Mouse (Mus musculus) T-cell, adult 2 months (primary cell): ENCODE data around the gene Fthl17a.
A peak's percentile ranks its signal among the peaks of the same experiment; 100 is the strongest.

Source experiments
- DNase-seq: peaks from one replicate; pipeline ENCODE4 v3.0.0; 2022; ENCODE audit warnings: low spot score

Gene Fthl17a

GRCm38 (mm10) chrX:85249379-85249778 lies at the start of gene Fthl17a:
TSS of gene Fthl17a (plus strand) at chrX:85249679.
- DNase-seq, result no peak

- DNase-seq, result no peak
Observed at GRCm38 (mm10) chrX:85207001-85207400, 42.5 kb upstream of the Fthl17a start.

- peak; percentile 38 for DNase-seq
Observed at GRCm38 (mm10) chrX:85226883-85227282, 22.6 kb upstream of the Fthl17a start.

GRCm38 (mm10) chrX:85271821-85272220 lies 22.3 kb downstream of the Fthl17a start:
- DNase-seq, result no peak

GRCm38 (mm10) chrX:85272296-85272695 lies 22.8 kb downstream of the Fthl17a start:
- DNase-seq, result no peak

- no peak for DNase-seq
Observed at GRCm38 (mm10) chrX:85289846-85290245, 40.4 kb downstream of the Fthl17a start.

- no peak for DNase-seq
Observed at GRCm38 (mm10) chrX:85292781-85293180, 43.3 kb downstream of the Fthl17a start.

- peak; percentile 2 for DNase-seq
Observed at GRCm38 (mm10) chrX:85294001-85294400, 44.5 kb downstream of the Fthl17a start.

GRCm38 (mm10) chrX:85304674-85305073 lies 55.2 kb downstream of the Fthl17a start:
- no peak for DNase-seq

- no peak for DNase-seq
Observed at GRCm38 (mm10) chrX:85318576-85318975, 69.1 kb downstream of the Fthl17a start.

- no peak for DNase-seq
Observed at GRCm38 (mm10) chrX:85319193-85319592, 69.7 kb downstream of the Fthl17a start.
